Mouse (Mus musculus) heart, adult 11 months (tissue): ENCODE results near the gene Trio.
A peak's percentile ranks its signal among the peaks of the same experiment; 100 is the strongest.

ENCODE experiments used
- DNase-seq: peaks from one replicate; pipeline ENCODE4 v3.0.0; 2022

The Trio gene

GRCm38 (mm10) chr15:28025447-28026166, at the start of gene Trio:
Trio (minus strand) TSS chr15:28025848.
- peak; percentile 100 for DNase-seq

- DNase-seq: peak; percentile 64
These were observed 48.8 kb upstream of the Trio start for GRCm38 (mm10) chr15:28074416-28074970.

GRCm38 (mm10) chr15:28071601-28072000, 46.0 kb upstream of the Trio start:
- DNase-seq: peak; percentile 77

- peak; percentile 54 for DNase-seq
These were observed 45.2 kb upstream of the Trio start for GRCm38 (mm10) chr15:28070771-28071419.

GRCm38 (mm10) chr15:28070221-28070620, 44.6 kb upstream of the Trio start:
- DNase-seq: no peak

GRCm38 (mm10) chr15:28067373-28067772, 41.7 kb upstream of the Trio start:
- no peak for DNase-seq

- DNase-seq: peak; percentile 97
These were observed 40.8 kb upstream of the Trio start for GRCm38 (mm10) chr15:28066468-28066867.

GRCm38 (mm10) chr15:28065572-28065971, 39.9 kb upstream of the Trio start:
- no peak for DNase-seq

- no peak for DNase-seq
These were observed 39.1 kb upstream of the Trio start for GRCm38 (mm10) chr15:28064733-28065088.

- DNase-seq: no peak
These were observed 38.6 kb upstream of the Trio start for GRCm38 (mm10) chr15:28064081-28064732.

- DNase-seq: no peak
These were observed 37.8 kb upstream of the Trio start for GRCm38 (mm10) chr15:28063466-28063865.

- peak; percentile 55 for DNase-seq
These were observed 36.4 kb upstream of the Trio start for GRCm38 (mm10) chr15:28062016-28062415.

GRCm38 (mm10) chr15:28060977-28061376, 35.3 kb upstream of the Trio start:
- DNase-seq: peak; percentile 55

GRCm38 (mm10) chr15:28060423-28060822, 34.8 kb upstream of the Trio start:
- DNase-seq: peak; percentile 77

- peak; percentile 29 for DNase-seq
These were observed 31.9 kb upstream of the Trio start for GRCm38 (mm10) chr15:28057545-28057944.

GRCm38 (mm10) chr15:28054731-28055130, 29.1 kb upstream of the Trio start:
- peak; percentile 72 for DNase-seq

GRCm38 (mm10) chr15:28054111-28054510, 28.5 kb upstream of the Trio start:
- DNase-seq: no peak

GRCm38 (mm10) chr15:28053226-28053625, 27.6 kb upstream of the Trio start:
- peak; percentile 64 for DNase-seq

- peak; percentile 36 for DNase-seq
These were observed 26.2 kb upstream of the Trio start for GRCm38 (mm10) chr15:28051811-28052210.

- DNase-seq: peak; percentile 98
These were observed 25.5 kb upstream of the Trio start for GRCm38 (mm10) chr15:28051104-28051625.

- DNase-seq: peak; percentile 57
These were observed 22.1 kb upstream of the Trio start for GRCm38 (mm10) chr15:28047711-28048110.

- peak; percentile 71 for DNase-seq
These were observed 15.7 kb upstream of the Trio start for GRCm38 (mm10) chr15:28041158-28041865.

- peak; percentile 83 for DNase-seq
These were observed 12.0 kb upstream of the Trio start for GRCm38 (mm10) chr15:28037651-28038050.
